Mouse (Mus musculus) liver, adult 2 months (tissue): ENCODE data around the gene Nfu1. TPM values are rescaled to one million over a fixed set of nuclear protein-coding genes. Genes with fewer than 3 reads are reported as not detected.

Experiments
- DNase-seq: peaks from one replicate; pipeline ENCODE4 v3.0.0-alpha.2; 2011; ENCODE audit warnings: low read depth, low spot score; ENCODE audit errors: extremely low read depth
- H3K27ac ChIP-seq: fragments of 200-500 bp; replicated peaks from 2 replicates; pipeline ENCODE4 v1.5.1; 2012; ENCODE audit warnings: low read depth, mild to moderate bottlenecking, control low read depth, inconsistent platforms, low read length; ENCODE audit not compliant: insufficient read depth
- H3K27me3 ChIP-seq: fragments of 200-500 bp; 2 replicates; pipeline ENCODE4 v1.6.1; 2012; ENCODE audit warnings: mild to moderate bottlenecking, moderate library complexity, low read length, inconsistent platforms; ENCODE audit not compliant: control insufficient read depth, insufficient read depth
- H3K36me3 ChIP-seq: fragments of 200-500 bp; 2 replicates; pipeline ENCODE4 v1.6.1; 2012; ENCODE audit warnings: low read length, inconsistent platforms; ENCODE audit not compliant: control insufficient read depth, insufficient read depth
- H3K4me1 ChIP-seq: fragments of 200-500 bp; 2 replicates; pipeline ENCODE4 v1.6.1; 2011; ENCODE audit warnings: low read length; ENCODE audit not compliant: control insufficient read depth, insufficient read depth
- H3K4me3 ChIP-seq: fragments of 200-500 bp; 2 replicates; pipeline ENCODE4 v1.5.1; 2011; ENCODE audit warnings: low read depth, mild to moderate bottlenecking, control low read depth, low read length, moderate library complexity; ENCODE audit not compliant: insufficient read depth
- H3K79me2 ChIP-seq: fragments of 200-500 bp; 2 replicates; pipeline ENCODE4 v1.6.1; 2012; ENCODE audit warnings: inconsistent platforms, mild to moderate bottlenecking, low read length, moderate library complexity; ENCODE audit not compliant: control insufficient read depth, insufficient read depth
- H3K9ac ChIP-seq: fragments of 200-500 bp; 2 replicates; pipeline ENCODE4 v1.6.1; 2012; ENCODE audit warnings: low read depth, mild to moderate bottlenecking, control low read depth, inconsistent platforms, low read length
- CTCF ChIP-seq: fragments of 200-500 bp; IDR thresholded peaks from 2 replicates; pipeline ENCODE4 v1.5.1; 2011; ENCODE audit warnings: low read depth, low read length, control low read depth
- POLR2A ChIP-seq: fragments of 200-500 bp; IDR thresholded peaks from 2 replicates; pipeline ENCODE4 v1.6.1; 2011; ENCODE audit warnings: low read length, control low read depth; ENCODE audit not compliant: insufficient read depth; ENCODE audit errors: extremely low read depth
- WGBS: fragments of 180-500 bp; shearing (Covaris S2); methylation state at CpG from one replicate; pipeline ENCODE4 v1.1.7; 2018; 5-methylcytosine and 5-hydroxymethylcytosine counted together
- polyA plus RNA-seq: library from polyadenylated mRNA; depleted of rRNA; stranded (reverse); fragments of >200 nt; gene quantifications from 2 replicates; pipeline ENCODE4 v1.2.3, GENCODE M21; 2012; rRNA removed
- total RNA-seq: library from RNA; depleted of rRNA; stranded (reverse); fragments of >200 nt; gene quantifications from 2 replicates; pipeline ENCODE4 v1.2.3, GENCODE M21; 2014; rRNA removed

Gene Nfu1
- total and polyA plus RNA-seq, 2 experiments = 51.7 to 152 TPM

- no peaks in the 10 kb centered on the region for H3K4me1 ChIP-seq
- H3K27ac ChIP-seq = no peak overlapping the region
- peak; percentile 7 for DNase-seq
- WGBS = 44% methylated on average over 2 of the region's 2 CpGs
- H3K36me3 ChIP-seq = peaks cover 69% of the 10 kb centered on the region
- no peaks in the 10 kb centered on the region for H3K79me2 ChIP-seq
- TF ChIP-seq CTCF = no peak
- no peak for TF ChIP-seq POLR2A
- H3K4me3 ChIP-seq = no peak overlapping the region
- no peaks in the 10 kb centered on the region for H3K27me3 ChIP-seq
- no peak overlapping the region for H3K9ac ChIP-seq
Observed at GRCm38 (mm10) chr6:87068209-87068608, 59.2 kb downstream of the Nfu1 start.

GRCm38 (mm10) chr6:87069195-87069900 is 60.3 kb downstream of the Nfu1 start:
- TF ChIP-seq CTCF = no peak
- TF ChIP-seq POLR2A = no peak
- H3K36me3 ChIP-seq = peaks cover 67% of the 10 kb centered on the region
- no peaks in the 10 kb centered on the region for H3K4me1 ChIP-seq
- no peak overlapping the region for H3K9ac ChIP-seq
- H3K27me3 ChIP-seq = no peaks in the 10 kb centered on the region
- WGBS = 72% methylated on average over 7 of the region's 7 CpGs
- H3K27ac ChIP-seq = no peak overlapping the region
- no peak overlapping the region for H3K4me3 ChIP-seq
- no peaks in the 10 kb centered on the region for H3K79me2 ChIP-seq
- DNase-seq = no peak

GRCm38 (mm10) chr6:87070641-87071040 is 61.6 kb downstream of the Nfu1 start:
- H3K36me3 ChIP-seq = peaks cover 62% of the 10 kb centered on the region
- no peaks in the 10 kb centered on the region for H3K4me1 ChIP-seq
- H3K79me2 ChIP-seq = no peaks in the 10 kb centered on the region
- TF ChIP-seq CTCF = no peak
- TF ChIP-seq POLR2A = no peak
- H3K9ac ChIP-seq = no peak overlapping the region
- no peaks in the 10 kb centered on the region for H3K27me3 ChIP-seq
- no peak overlapping the region for H3K4me3 ChIP-seq
- no peak overlapping the region for H3K27ac ChIP-seq
- WGBS = 82% methylated on average over 4 of the region's 4 CpGs
- DNase-seq = no peak

GRCm38 (mm10) chr6:87072759-87073158 is 63.7 kb downstream of the Nfu1 start:
- H3K9ac ChIP-seq = no peak overlapping the region
- H3K36me3 ChIP-seq = peaks cover 62% of the 10 kb centered on the region
- H3K27me3 ChIP-seq = no peaks in the 10 kb centered on the region
- no peak for DNase-seq
- 63% methylated on average over 4 of the region's 4 CpGs for WGBS
- no peak overlapping the region for H3K27ac ChIP-seq
- H3K79me2 ChIP-seq = no peaks in the 10 kb centered on the region
- no peak for TF ChIP-seq POLR2A
- TF ChIP-seq CTCF = no peak
- H3K4me3 ChIP-seq = no peak overlapping the region
- H3K4me1 ChIP-seq = no peaks in the 10 kb centered on the region

- no peak overlapping the region for H3K9ac ChIP-seq
- H3K27ac ChIP-seq = no peak overlapping the region
- H3K4me1 ChIP-seq = no peaks in the 10 kb centered on the region
- WGBS = 87% methylated on average over 3 of the region's 3 CpGs
- no peak for TF ChIP-seq CTCF
- no peak for TF ChIP-seq POLR2A
- DNase-seq = no peak
- H3K79me2 ChIP-seq = no peaks in the 10 kb centered on the region
- no peak overlapping the region for H3K4me3 ChIP-seq
- H3K27me3 ChIP-seq = no peaks in the 10 kb centered on the region
- H3K36me3 ChIP-seq = peaks cover 62% of the 10 kb centered on the region
Observed at GRCm38 (mm10) chr6:87075092-87075685, 66.2 kb downstream of the Nfu1 start.

Other genes with a start within 250 kb of the Nfu1 start
- gene Anxa4, start 215.7 kb upstream of the Nfu1 start, total RNA-seq = 49.1 and 57.6 TPM in 2 replicates
- 31.2 and 31.7 TPM in 2 replicates for gene Anxa4, start 215.7 kb upstream of the Nfu1 start, polyA plus RNA-seq
- gene Aak1, start 159.7 kb upstream of the Nfu1 start, total RNA-seq = 2.6 and 5.8 TPM in 2 replicates
- 5.2 and 7.2 TPM in 2 replicates for gene Aak1, start 159.7 kb upstream of the Nfu1 start, polyA plus RNA-seq
- gene Gfpt1, start 33.6 kb downstream of the Nfu1 start, total RNA-seq = 8.1 and 8.6 TPM in 2 replicates
- gene Gfpt1, start 33.6 kb downstream of the Nfu1 start, polyA plus RNA-seq = 4.3 and 6.3 TPM in 2 replicates
- not detected in 2 replicates for gene D6Ertd527e, start 95.5 kb downstream of the Nfu1 start, total RNA-seq
- gene D6Ertd527e, start 95.5 kb downstream of the Nfu1 start, polyA plus RNA-seq = not detected in 2 replicates